Mouse (Mus musculus): ENCODE data around the gene Alkbh6. TPM values are rescaled to one million over a fixed set of nuclear protein-coding genes. Genes with fewer than 3 reads are reported as not detected.

Gene Alkbh6
- polyA plus RNA-seq, 1 experiment from 2014 or later: 127 TPM

Other genes starting within 250 kb of the Alkbh6 start
- 10.2 and 13.4 TPM in 2 replicates for gene Zfp82, start 235.8 kb upstream of the Alkbh6 start, polyA plus RNA-seq (2015; fragmentation: Nextera tagmentation; extraction: Ambion mirVana)
- gene Gm26920, start 218.3 kb upstream of the Alkbh6 start, polyA plus RNA-seq (2015; fragmentation: Nextera tagmentation; extraction: Ambion mirVana): 2.0 and 3.2 TPM in 2 replicates
- gene Zfp566, start 218.2 kb upstream of the Alkbh6 start, polyA plus RNA-seq (2015; fragmentation: Nextera tagmentation; extraction: Ambion mirVana): 18.1 and 18.7 TPM in 2 replicates
- gene Zfp260, start 213.9 kb upstream of the Alkbh6 start, polyA plus RNA-seq (2015; fragmentation: Nextera tagmentation; extraction: Ambion mirVana): 79.5 and 87.9 TPM in 2 replicates
- 24.5 and 26.6 TPM in 2 replicates for gene Zfp382, start 186.8 kb upstream of the Alkbh6 start, polyA plus RNA-seq (2015; fragmentation: Nextera tagmentation; extraction: Ambion mirVana)
- 10.8 and 13.4 TPM in 2 replicates for gene Zfp146, start 139.0 kb upstream of the Alkbh6 start, polyA plus RNA-seq (2015; fragmentation: Nextera tagmentation; extraction: Ambion mirVana)
- 5.9 and 8.5 TPM in 2 replicates for gene Cox7a1, start 124.6 kb upstream of the Alkbh6 start, polyA plus RNA-seq (2015; fragmentation: Nextera tagmentation; extraction: Ambion mirVana)
- gene Capns1, start 109.9 kb upstream of the Alkbh6 start, polyA plus RNA-seq (2015; fragmentation: Nextera tagmentation; extraction: Ambion mirVana): 64.8 and 65.3 TPM in 2 replicates
- gene Polr2i, start 76.8 kb upstream of the Alkbh6 start, polyA plus RNA-seq (2015; fragmentation: Nextera tagmentation; extraction: Ambion mirVana): 158 and 166 TPM in 2 replicates
- 436 and 442 TPM in 2 replicates for gene Tbcb, start 76.4 kb upstream of the Alkbh6 start, polyA plus RNA-seq (2015; fragmentation: Nextera tagmentation; extraction: Ambion mirVana)
- not detected in 2 replicates for gene Ovol3, start 73.0 kb upstream of the Alkbh6 start, polyA plus RNA-seq (2015; fragmentation: Nextera tagmentation; extraction: Ambion mirVana)
- gene Thap8, start 28.6 kb upstream of the Alkbh6 start, polyA plus RNA-seq (2015; fragmentation: Nextera tagmentation; extraction: Ambion mirVana): 0.51 and 1.3 TPM in 2 replicates
- gene Wdr62, start 28.3 kb upstream of the Alkbh6 start, polyA plus RNA-seq (2015; fragmentation: Nextera tagmentation; extraction: Ambion mirVana): 3.8 and 4.0 TPM in 2 replicates
- gene Clip3, start 17.0 kb upstream of the Alkbh6 start, polyA plus RNA-seq (2015; fragmentation: Nextera tagmentation; extraction: Ambion mirVana): 100 and 124 TPM in 2 replicates
- gene Syne4, start 6.1 kb downstream of the Alkbh6 start, polyA plus RNA-seq (2015; fragmentation: Nextera tagmentation; extraction: Ambion mirVana): 13.4 and 16.0 TPM in 2 replicates
- not detected in 2 replicates for gene E130208F15Rik, start 13.0 kb downstream of the Alkbh6 start, polyA plus RNA-seq (2015; fragmentation: Nextera tagmentation; extraction: Ambion mirVana)
- gene Sdhaf1, start 15.2 kb downstream of the Alkbh6 start, polyA plus RNA-seq (2015; fragmentation: Nextera tagmentation; extraction: Ambion mirVana): 15.2 and 16.9 TPM in 2 replicates
- gene Lrfn3, start 54.1 kb downstream of the Alkbh6 start, polyA plus RNA-seq (2015; fragmentation: Nextera tagmentation; extraction: Ambion mirVana): 15.2 and 15.7 TPM in 2 replicates
- gene Tyrobp, start 105.0 kb downstream of the Alkbh6 start, polyA plus RNA-seq (2015; fragmentation: Nextera tagmentation; extraction: Ambion mirVana): 15.3 and 23.5 TPM in 2 replicates
- not detected in 2 replicates for gene Hcst, start 111.1 kb downstream of the Alkbh6 start, polyA plus RNA-seq (2015; fragmentation: Nextera tagmentation; extraction: Ambion mirVana)
- 2.7 and 2.9 TPM in 2 replicates for gene Nfkbid, start 113.0 kb downstream of the Alkbh6 start, polyA plus RNA-seq (2015; fragmentation: Nextera tagmentation; extraction: Ambion mirVana)
- 761 and 788 TPM in 2 replicates for gene Aplp1, start 136.8 kb downstream of the Alkbh6 start, polyA plus RNA-seq (2015; fragmentation: Nextera tagmentation; extraction: Ambion mirVana)
- gene Kirrel2, start 149.0 kb downstream of the Alkbh6 start, polyA plus RNA-seq (2015; fragmentation: Nextera tagmentation; extraction: Ambion mirVana): 0.67 and 0.73 TPM in 2 replicates
- gene Nphs1, start 149.6 kb downstream of the Alkbh6 start, polyA plus RNA-seq (2015; fragmentation: Nextera tagmentation; extraction: Ambion mirVana): 0.46 and 0.50 TPM in 2 replicates
- gene Prodh2, start 184.9 kb downstream of the Alkbh6 start, polyA plus RNA-seq (2015; fragmentation: Nextera tagmentation; extraction: Ambion mirVana): not detected in 2 replicates
- 140 and 149 TPM in 2 replicates for gene Arhgap33, start 226.3 kb downstream of the Alkbh6 start, polyA plus RNA-seq (2015; fragmentation: Nextera tagmentation; extraction: Ambion mirVana)
- 7.5 and 11.2 TPM in 2 replicates for gene Hspb6, start 243.5 kb downstream of the Alkbh6 start, polyA plus RNA-seq (2015; fragmentation: Nextera tagmentation; extraction: Ambion mirVana)
- gene Proser3, start 243.6 kb downstream of the Alkbh6 start, polyA plus RNA-seq (2015; fragmentation: Nextera tagmentation; extraction: Ambion mirVana): 8.2 and 8.5 TPM in 2 replicates